Mouse (Mus musculus): ENCODE measurements around the gene Tctex1d4. TPM values are rescaled to one million over a fixed set of nuclear protein-coding genes. Genes with fewer than 3 reads are reported as not detected.
A peak's percentile ranks its signal among the peaks of the same experiment; 100 is the strongest.

Gene Tctex1d4
- total RNA-seq, 2 experiments from 2014 or later = 0.27 to 0.75 TPM

- no peak for DNase-seq (ENCODE audit: extremely low spot score in 1 of 2, low spot score in 1 of 2)
Measured at GRCm38 (mm10) chr4:117136034-117136433, 9.4 kb downstream of the Tctex1d4 start.

GRCm38 (mm10) chr4:117138295-117139216 is 12.0 kb downstream of the Tctex1d4 start:
- no peak for DNase-seq (ENCODE audit: extremely low spot score in 1 of 2, low spot score in 1 of 2)

GRCm38 (mm10) chr4:117139217-117139612 is 12.6 kb downstream of the Tctex1d4 start:
- no peak for DNase-seq (ENCODE audit: extremely low spot score in 1 of 2, low spot score in 1 of 2)

GRCm38 (mm10) chr4:117140613-117141012 is 14.0 kb downstream of the Tctex1d4 start:
- no peak for DNase-seq (ENCODE audit: extremely low spot score in 1 of 2, low spot score in 1 of 2)

GRCm38 (mm10) chr4:117143023-117143422 is 16.4 kb downstream of the Tctex1d4 start:
- no peak for DNase-seq (ENCODE audit: extremely low spot score in 1 of 2, low spot score in 1 of 2)

GRCm38 (mm10) chr4:117145248-117145647 is 18.7 kb downstream of the Tctex1d4 start:
- no peak for DNase-seq (ENCODE audit: extremely low spot score in 1 of 2, low spot score in 1 of 2)

- peak; percentile 71 to 90 for DNase-seq (ENCODE audit: extremely low spot score in 1 of 2, low spot score in 1 of 2)
Measured at GRCm38 (mm10) chr4:117146176-117146575, 19.6 kb downstream of the Tctex1d4 start.

GRCm38 (mm10) chr4:117148047-117148713 is 21.6 kb downstream of the Tctex1d4 start:
- DNase-seq (ENCODE audit: extremely low spot score in 1 of 2, low spot score in 1 of 2) = no peak

GRCm38 (mm10) chr4:117148815-117149214 is 22.2 kb downstream of the Tctex1d4 start:
- DNase-seq (ENCODE audit: extremely low spot score in 1 of 2, low spot score in 1 of 2) = no peak

GRCm38 (mm10) chr4:117149291-117150211 is 23.0 kb downstream of the Tctex1d4 start:
- no peak for DNase-seq (ENCODE audit: extremely low spot score in 1 of 2, low spot score in 1 of 2)

- no peak for DNase-seq (ENCODE audit: extremely low spot score in 1 of 2, low spot score in 1 of 2)
Measured at GRCm38 (mm10) chr4:117150212-117150733, 23.7 kb downstream of the Tctex1d4 start.

GRCm38 (mm10) chr4:117151416-117151815 is 24.8 kb downstream of the Tctex1d4 start:
- DNase-seq (ENCODE audit: extremely low spot score in 1 of 2, low spot score in 1 of 2) = no peak

- DNase-seq (ENCODE audit: extremely low spot score in 1 of 2, low spot score in 1 of 2) = no peak
Measured at GRCm38 (mm10) chr4:117152714-117153113, 26.1 kb downstream of the Tctex1d4 start.

GRCm38 (mm10) chr4:117155020-117155791 is 28.6 kb downstream of the Tctex1d4 start:
- no peak for DNase-seq (ENCODE audit: extremely low spot score in 1 of 2, low spot score in 1 of 2)

GRCm38 (mm10) chr4:117155792-117156355 is 29.3 kb downstream of the Tctex1d4 start, which contains the start of gene Rps8:
Gene Rps8 (minus strand): TSS chr4:117156243.
- peak; percentile 76 to 82 for DNase-seq (ENCODE audit: extremely low spot score in 1 of 2, low spot score in 1 of 2)

- no peak for DNase-seq (ENCODE audit: extremely low spot score in 1 of 2, low spot score in 1 of 2)
Measured at GRCm38 (mm10) chr4:117156372-117156771, 29.8 kb downstream of the Tctex1d4 start.

- no peak for DNase-seq (ENCODE audit: extremely low spot score in 1 of 2, low spot score in 1 of 2)
Measured at GRCm38 (mm10) chr4:117159666-117160065, 33.1 kb downstream of the Tctex1d4 start.

GRCm38 (mm10) chr4:117161183-117161582 is 34.6 kb downstream of the Tctex1d4 start:
- DNase-seq (ENCODE audit: extremely low spot score in 1 of 2, low spot score in 1 of 2) = no peak

GRCm38 (mm10) chr4:117169936-117170335 is 43.3 kb downstream of the Tctex1d4 start:
- no peak for DNase-seq (ENCODE audit: extremely low spot score in 1 of 2, low spot score in 1 of 2)

All from layer of hippocampus, postnatal 25 days (tissue).